Mouse (Mus musculus) adrenal gland, adult 18-20 months (tissue): ENCODE data around the gene Arhgap35. TPM values are rescaled to one million over a fixed set of nuclear protein-coding genes. Genes with fewer than 3 reads are reported as not detected.

Source experiments
- DNase-seq, 2 experiments: peaks; one replicate each; pipeline ENCODE4 v3.0.0; 2021 to 2022; ENCODE audit warnings: low spot score in 2 of 2
- total RNA-seq, 2 experiments: library from RNA; stranded (reverse); gene quantifications; 1 replicate in 1 of 2; 2 replicates in 1 of 2; pipeline ENCODE4 v1.2.3; 2021

Gene Arhgap35
- total RNA-seq, 2 experiments from 2014 or later: 54.3 to 63.1 TPM

GRCm38 (mm10) chr7:16471549-16471948 is 143.2 kb downstream of the Arhgap35 start:
- no peak for DNase-seq

GRCm38 (mm10) chr7:16468115-16468514 is 146.7 kb downstream of the Arhgap35 start:
- DNase-seq: no peak

- DNase-seq: no peak
Measured at GRCm38 (mm10) chr7:16466565-16466964, 148.2 kb downstream of the Arhgap35 start.

GRCm38 (mm10) chr7:16465568-16465967 is 149.2 kb downstream of the Arhgap35 start:
- DNase-seq: no peak

- peak; percentile 77 to 78 for DNase-seq
Measured at GRCm38 (mm10) chr7:16465160-16465559, 149.6 kb downstream of the Arhgap35 start.

- DNase-seq: peak; percentile 79 to 85
Measured at GRCm38 (mm10) chr7:16463214-16463613, 151.6 kb downstream of the Arhgap35 start.

GRCm38 (mm10) chr7:16461705-16462104 is 153.1 kb downstream of the Arhgap35 start:
- no peak for DNase-seq

- no peak for DNase-seq
Measured at GRCm38 (mm10) chr7:16461151-16461550, 153.6 kb downstream of the Arhgap35 start.

GRCm38 (mm10) chr7:16460566-16460965 is 154.2 kb downstream of the Arhgap35 start:
- no peak for DNase-seq

- DNase-seq: no peak
Measured at GRCm38 (mm10) chr7:16456289-16456688, 158.5 kb downstream of the Arhgap35 start.

- DNase-seq: no peak
Measured at GRCm38 (mm10) chr7:16455016-16455415, 159.8 kb downstream of the Arhgap35 start.

- peak in 1 of 2 experiments; percentile 36 for DNase-seq
Measured at GRCm38 (mm10) chr7:16453118-16453711, 161.6 kb downstream of the Arhgap35 start.

- peak; percentile 75 for DNase-seq
Measured at GRCm38 (mm10) chr7:16452587-16453073, 162.2 kb downstream of the Arhgap35 start, which contains the start of gene Tmem160. Gene Tmem160, plus strand, starts transcription at chr7:16452779.

GRCm38 (mm10) chr7:16451656-16452055 is 163.1 kb downstream of the Arhgap35 start:
- DNase-seq: peak in 1 of 2 experiments; percentile 54

Other genes with a start within 250 kb of the Arhgap35 start
- gene Sae1, start 227.2 kb downstream of the Arhgap35 start, total RNA-seq: 10 to 100 TPM; 57.0 to 61.8 TPM
- 10 to 100 TPM; 32.8 to 39.4 TPM for gene Zc3h4, start 214.1 kb downstream of the Arhgap35 start, total RNA-seq
- gene Tmem160, start 162.2 kb downstream of the Arhgap35 start, total RNA-seq: 10 to 100 TPM; 60.1 to 61.7 TPM
- gene Npas1, start 137.3 kb downstream of the Arhgap35 start, total RNA-seq: not detected
- gene Ceacam15, start 60.7 kb upstream of the Arhgap35 start, total RNA-seq: not detected
- not detected for gene Ceacam9, start 106.9 kb upstream of the Arhgap35 start, total RNA-seq
- 100 to 1,000 TPM; 120 to 146 TPM for gene Ap2s1, start 123.4 kb upstream of the Arhgap35 start, total RNA-seq
- gene Slc1a5, start 166.3 kb upstream of the Arhgap35 start, total RNA-seq: 100 to 1,000 TPM in 1 of 2 experiments, 10 to 100 TPM in 1; 89.3 to 253 TPM
- gene Strn4, start 200.9 kb upstream of the Arhgap35 start, total RNA-seq: 10 to 100 TPM; 67.7 to 69.3 TPM
- gene Fkrp, start 201.7 kb upstream of the Arhgap35 start, total RNA-seq: 10 to 100 TPM; 23.7 to 25.2 TPM
- gene Prkd2, start 227.9 kb upstream of the Arhgap35 start, total RNA-seq: 10 to 100 TPM; 13.9 to 23.3 TPM